Mouse (Mus musculus): ENCODE data around the gene Atxn10.

The Atxn10 gene

GRCm38 (mm10) chr15:85479365-85479764 lies 143.3 kb downstream of the Atxn10 start:
- no peak for DNase-seq

GRCm38 (mm10) chr15:85479919-85480318 lies 143.9 kb downstream of the Atxn10 start:
- no peak for DNase-seq

- no peak for DNase-seq
These were observed 144.6 kb downstream of the Atxn10 start for GRCm38 (mm10) chr15:85480630-85481029.

- no peak for DNase-seq
These were observed 152.9 kb downstream of the Atxn10 start for GRCm38 (mm10) chr15:85488900-85489299.

GRCm38 (mm10) chr15:85489751-85490150 lies 153.7 kb downstream of the Atxn10 start:
- no peak for DNase-seq

- DNase-seq = peak; percentile 69
These were observed 158.1 kb downstream of the Atxn10 start for GRCm38 (mm10) chr15:85494163-85494621.

- no peak for DNase-seq
These were observed 161.5 kb downstream of the Atxn10 start for GRCm38 (mm10) chr15:85497548-85497947.

- DNase-seq = no peak
These were observed 162.0 kb downstream of the Atxn10 start for GRCm38 (mm10) chr15:85497981-85498475.

- no peak for DNase-seq
These were observed 164.2 kb downstream of the Atxn10 start for GRCm38 (mm10) chr15:85500267-85500666.

GRCm38 (mm10) chr15:85503127-85503526 lies 167.1 kb downstream of the Atxn10 start, which contains the start of gene 7530416G11Rik:
7530416G11Rik (minus strand) TSS chr15:85503227.
- no peak for DNase-seq

GRCm38 (mm10) chr15:85505118-85505925 lies 169.3 kb downstream of the Atxn10 start:
- DNase-seq = peak; percentile 55

GRCm38 (mm10) chr15:85506680-85507079 lies 170.6 kb downstream of the Atxn10 start:
- DNase-seq = no peak

- no peak for DNase-seq
These were observed 171.4 kb downstream of the Atxn10 start for GRCm38 (mm10) chr15:85507370-85508014.

Measured in right cerebral cortex, postnatal 4 days (tissue).